Mouse (Mus musculus) adrenal gland, adult 2 months (tissue): Measurements from ENCODE around the gene Psrc1. TPM values are rescaled to one million over a fixed set of nuclear protein-coding genes. Genes with fewer than 3 reads are reported as not detected.

Experiments
- DNase-seq: peaks from one replicate; pipeline ENCODE4 v3.0.0; 2021
- polyA plus RNA-seq: library from polyadenylated mRNA; depleted of rRNA; stranded (reverse); fragments of >200 nt; gene quantifications from 2 replicates; pipeline ENCODE4 v1.2.3, GENCODE M21; 2012
- total RNA-seq, 2 experiments: library from RNA; stranded (reverse); gene quantifications; 2 replicates each; pipeline ENCODE4 v1.2.3; 2021

The Psrc1 gene
- total and polyA plus RNA-seq, 3 experiments: 0.66 to 2.6 (median 1.3) TPM

GRCm38 (mm10) chr3:108386186-108386585 lies 2.5 kb downstream of the Psrc1 start:
- no peak for DNase-seq

DNA sequence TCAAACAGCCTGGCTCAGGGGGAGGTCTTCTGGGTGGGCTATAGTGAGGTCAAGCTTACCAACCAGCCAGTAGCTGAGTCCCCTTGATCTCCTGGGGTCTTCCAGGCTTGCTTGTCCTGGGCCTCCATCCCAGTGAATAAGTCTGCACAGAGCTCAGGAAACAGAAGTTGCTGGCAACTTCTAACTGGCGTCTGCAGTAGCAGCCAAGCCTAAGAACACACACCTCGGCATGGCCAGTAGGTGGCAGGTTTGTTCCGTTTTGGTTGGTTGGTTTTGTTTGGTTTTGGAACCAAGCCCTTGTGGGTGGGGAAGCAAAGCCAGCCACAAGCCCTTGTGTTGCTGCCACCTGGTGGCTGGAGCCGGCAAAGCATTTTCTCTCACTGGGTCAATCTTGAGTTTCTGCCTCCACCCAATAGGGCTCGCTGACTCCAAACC lies 5.5 kb downstream of the Psrc1 start:
- DNase-seq: peak; percentile 94

DNA sequence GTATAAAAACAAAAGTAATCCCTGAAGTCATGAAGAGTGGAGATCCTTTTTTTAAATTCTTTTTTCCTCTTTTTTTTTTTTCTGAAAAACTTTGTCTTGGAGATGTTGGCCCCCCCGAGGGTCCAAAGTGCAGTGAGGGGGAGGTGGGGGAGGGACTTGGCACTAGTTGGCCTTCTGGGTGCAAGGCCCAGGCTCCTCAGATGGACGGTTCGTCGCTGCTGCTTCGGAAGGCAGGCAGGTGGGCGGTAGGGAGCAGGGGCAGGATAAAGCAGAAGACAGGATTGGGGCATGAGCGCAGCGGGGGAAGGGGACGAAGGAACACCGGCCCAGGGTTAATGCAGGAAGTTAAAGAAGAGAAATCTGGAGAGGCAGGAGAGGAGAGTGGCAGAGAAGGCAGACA lies 8.7 kb downstream of the Psrc1 start:
- DNase-seq: no peak

GRCm38 (mm10) chr3:108392793-108393192 lies 9.2 kb downstream of the Psrc1 start:
- DNase-seq: no peak

DNA sequence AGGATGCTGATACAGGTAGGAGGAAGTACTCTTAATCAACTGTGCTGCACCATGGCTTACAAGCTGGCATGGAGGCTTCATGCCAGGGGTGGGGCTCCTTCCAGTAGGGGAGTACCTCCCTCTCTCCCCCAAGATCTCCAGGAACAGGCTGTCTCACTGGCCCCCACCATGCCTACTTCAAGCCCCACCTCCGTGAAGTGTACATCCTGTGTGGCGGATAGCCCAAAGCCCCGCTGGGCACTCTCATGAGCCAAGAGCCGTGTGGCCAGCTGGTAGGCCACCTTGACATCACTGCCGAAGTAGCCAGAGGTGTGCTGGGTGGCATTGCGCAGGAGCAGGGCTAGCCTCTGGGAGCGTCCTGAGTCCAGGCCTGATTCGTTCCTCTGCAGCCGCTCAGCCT lies 14.6 kb downstream of the Psrc1 start:
- DNase-seq: no peak

- DNase-seq: no peak
Measured at GRCm38 (mm10) chr3:108400442-108400841, 16.8 kb downstream of the Psrc1 start.

DNA sequence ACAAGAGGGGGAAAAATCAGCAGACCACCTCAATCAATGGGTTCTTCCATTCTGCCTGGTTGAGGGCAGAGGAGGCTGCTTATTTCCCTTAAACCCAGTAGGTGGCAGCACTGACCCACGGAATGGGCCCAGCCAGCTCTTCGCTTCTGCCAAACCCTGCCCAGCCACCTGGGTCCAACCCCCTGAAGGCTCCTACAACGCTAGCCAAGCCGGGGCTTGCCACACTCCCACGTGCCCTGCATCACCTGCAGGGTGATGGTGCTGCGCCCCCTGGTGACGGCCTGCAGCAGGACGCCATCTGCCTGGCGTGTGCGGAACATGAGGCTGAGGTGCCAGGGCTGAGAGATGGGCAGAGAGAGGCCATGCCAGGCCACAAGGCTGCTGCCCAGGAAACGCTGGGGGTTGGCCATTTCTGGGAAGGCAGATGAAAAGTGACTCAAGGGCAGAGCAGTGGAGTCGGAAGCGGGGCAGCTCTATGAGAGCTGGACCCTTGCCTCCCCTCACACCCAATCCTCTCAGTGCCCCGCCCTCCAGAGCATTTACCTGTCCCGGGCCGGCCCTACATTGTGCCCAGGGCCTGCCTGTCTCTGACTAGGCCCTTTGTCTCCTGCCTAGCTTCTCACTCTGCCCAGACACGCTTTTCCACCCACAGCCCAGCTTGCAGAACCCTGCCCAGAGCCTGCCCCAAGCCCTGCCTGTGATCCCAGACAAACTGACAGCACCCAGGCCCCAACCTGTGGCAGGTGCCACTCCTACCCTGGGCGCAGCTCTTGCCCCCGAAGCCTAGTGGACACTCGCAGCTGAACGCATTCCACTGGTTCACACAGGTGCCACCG lies 18.3 kb downstream of the Psrc1 start:
- DNase-seq: peak; percentile 90

DNA sequence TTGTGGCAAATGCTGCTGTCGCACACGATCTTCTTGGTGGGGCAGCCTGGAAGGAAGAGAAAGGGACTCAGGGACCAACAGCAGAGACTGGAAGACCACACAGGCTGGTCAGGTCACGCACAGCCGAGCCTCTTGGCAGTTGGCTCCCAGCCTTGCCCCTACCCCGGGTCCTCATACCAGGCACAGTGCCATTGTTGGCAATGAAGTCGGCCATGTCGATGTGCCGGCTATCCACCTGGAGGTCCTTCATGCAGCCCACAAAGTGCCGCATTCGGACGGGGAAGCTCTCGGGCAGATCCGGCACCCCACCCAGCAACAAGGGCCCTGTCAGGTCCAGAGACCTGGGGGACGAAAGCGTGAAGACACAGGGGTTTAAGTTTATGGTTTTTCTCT lies 18.9 kb downstream of the Psrc1 start:
- no peak for DNase-seq

DNA sequence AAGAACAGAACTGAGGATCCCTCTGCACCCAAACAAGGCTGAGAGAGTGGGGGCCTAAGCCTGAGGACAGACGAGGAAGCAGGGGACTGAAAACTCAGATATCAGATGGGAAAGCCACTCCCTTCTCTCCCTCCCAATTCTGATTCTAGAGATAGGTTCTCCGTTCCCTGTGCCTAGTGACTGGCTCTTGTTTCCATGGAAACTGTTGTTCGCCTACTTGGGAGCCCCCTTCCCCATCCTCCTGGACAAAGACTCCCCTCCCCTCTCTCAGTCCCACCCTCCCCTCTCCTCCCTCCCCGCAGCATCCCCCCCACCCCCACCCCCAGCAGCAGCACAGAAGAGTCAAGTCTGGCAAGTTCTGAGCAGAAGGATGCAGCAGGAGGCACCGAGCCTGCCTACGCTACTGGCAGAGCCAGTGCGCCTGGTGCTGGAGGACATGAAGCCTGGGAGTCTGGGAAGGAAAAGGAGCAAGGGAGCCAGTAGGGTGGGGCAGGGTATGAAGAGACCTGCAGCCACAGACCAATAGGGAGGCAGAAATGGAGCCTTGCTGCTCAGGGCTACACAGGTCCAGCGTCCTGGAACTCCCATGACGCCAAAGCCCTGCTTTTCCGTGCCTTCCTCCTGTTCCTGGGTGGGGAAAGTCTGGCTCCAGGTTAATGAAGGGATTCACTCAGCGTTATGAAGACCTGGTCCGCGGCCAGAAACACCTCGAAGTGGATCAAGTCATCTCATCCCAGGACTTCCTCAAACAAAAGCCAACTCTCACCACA lies 22.1 kb downstream of the Psrc1 start:
- no peak for DNase-seq

DNA sequence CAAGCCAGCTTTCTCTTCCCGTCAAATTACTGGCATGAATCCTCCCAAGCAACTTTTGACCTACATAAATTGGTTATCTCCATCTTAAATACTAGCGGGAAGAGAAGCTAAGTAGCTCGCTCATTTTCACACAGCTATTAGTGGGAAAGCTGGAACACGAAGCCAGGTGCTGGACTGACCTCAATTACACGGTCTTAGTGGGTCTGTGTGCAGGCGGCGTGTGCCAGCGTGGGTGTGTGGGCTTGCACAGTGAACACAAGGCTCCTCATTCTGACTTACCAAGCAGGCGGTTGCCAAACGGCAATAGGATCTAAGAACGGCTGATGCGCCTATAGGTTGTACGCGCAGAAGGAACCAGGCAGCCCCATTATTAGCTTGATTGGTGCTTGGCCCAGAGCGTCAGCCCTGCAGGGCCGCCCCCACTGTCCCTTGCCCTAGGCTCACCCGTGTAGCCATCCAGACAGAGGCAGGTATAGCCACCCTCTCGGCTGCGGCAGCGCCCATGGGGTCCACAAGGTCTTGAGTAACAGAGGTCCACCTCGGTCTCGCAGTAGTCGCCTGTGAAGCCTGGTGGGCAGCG lies 22.8 kb downstream of the Psrc1 start:
- DNase-seq: no peak

DNA sequence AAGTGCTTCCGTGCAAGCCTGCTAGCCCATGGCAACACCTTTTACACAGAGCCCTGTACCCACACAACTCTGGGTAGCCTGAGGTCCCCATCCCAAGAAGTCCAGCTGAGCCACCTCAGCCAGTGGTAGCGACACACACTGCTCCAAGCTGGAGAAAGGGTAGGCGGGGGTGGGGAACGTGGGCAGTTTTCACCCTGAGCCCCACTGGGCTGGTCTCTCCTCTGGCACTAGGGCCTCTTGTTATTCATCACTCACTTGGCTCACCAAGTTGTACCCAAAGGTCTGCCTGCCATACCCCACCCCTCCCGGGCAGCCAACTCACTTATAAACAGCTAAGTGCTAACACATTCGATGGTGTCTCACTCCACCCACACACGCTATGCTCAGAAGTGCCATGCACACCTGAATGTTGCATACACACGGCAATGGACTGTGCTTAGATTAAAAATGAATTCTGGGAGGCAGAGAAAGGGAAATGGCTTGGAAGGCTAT lies 24.9 kb downstream of the Psrc1 start:
- DNase-seq: no peak

DNA sequence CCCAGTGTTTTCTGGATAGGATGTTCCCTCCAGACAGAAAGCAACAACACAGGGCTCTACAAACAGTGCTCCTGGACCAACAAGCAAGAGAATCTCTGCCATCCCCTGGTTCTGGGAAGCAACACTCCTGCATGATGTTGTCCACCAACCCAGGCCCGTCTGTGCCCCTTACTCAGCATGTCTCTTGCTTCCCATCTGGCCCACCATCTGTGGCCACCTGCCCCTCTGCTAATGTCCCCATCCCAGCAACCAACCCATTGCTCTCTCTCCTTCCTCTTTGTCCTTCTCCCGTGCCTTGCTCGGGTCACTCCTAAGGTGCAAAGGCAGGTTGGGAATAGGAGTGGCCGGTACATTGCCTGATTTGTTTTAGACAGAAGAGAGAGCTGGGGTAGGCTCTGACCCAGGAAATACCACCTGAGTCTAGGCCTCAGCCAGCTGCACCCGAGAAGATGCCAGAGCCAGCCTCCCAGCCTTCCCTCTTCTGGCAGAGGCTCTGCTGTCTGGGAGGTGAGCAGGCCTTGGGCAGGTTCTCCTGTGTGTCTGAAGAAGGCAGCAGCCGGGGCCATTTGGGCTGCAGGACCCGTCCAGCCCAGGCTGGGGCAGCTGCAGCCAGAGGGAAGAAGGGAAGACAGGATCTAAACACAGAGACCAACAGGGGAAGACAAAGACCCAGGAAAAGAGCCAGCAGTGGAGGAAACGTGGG lies 26.2 kb downstream of the Psrc1 start:
- no peak for DNase-seq

DNA sequence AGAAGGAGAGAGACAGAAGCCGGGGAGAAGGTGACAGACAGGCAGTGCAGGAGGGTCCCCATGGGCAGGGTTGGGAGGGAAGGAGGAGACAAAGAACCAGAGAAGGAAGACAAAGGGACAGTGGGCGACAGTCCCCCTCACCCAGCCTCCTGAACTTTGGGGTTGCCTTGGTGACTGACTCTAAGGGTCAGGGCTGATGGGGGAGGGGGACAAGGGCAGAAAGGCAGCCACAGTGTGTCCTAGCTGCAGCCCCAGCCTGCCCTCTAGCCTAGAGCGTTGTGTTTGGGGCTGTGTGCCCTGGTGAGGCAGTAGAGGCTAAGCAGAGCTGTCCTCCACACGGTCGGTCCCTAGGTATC lies 26.7 kb downstream of the Psrc1 start:
- no peak for DNase-seq

GRCm38 (mm10) chr3:108411026-108411753 lies 27.6 kb downstream of the Psrc1 start:
- no peak for DNase-seq

- no peak for DNase-seq
Measured at GRCm38 (mm10) chr3:108411754-108412121, 28.1 kb downstream of the Psrc1 start.

- DNase-seq: no peak
Measured at GRCm38 (mm10) chr3:108413634-108414360, 30.2 kb downstream of the Psrc1 start.

DNA sequence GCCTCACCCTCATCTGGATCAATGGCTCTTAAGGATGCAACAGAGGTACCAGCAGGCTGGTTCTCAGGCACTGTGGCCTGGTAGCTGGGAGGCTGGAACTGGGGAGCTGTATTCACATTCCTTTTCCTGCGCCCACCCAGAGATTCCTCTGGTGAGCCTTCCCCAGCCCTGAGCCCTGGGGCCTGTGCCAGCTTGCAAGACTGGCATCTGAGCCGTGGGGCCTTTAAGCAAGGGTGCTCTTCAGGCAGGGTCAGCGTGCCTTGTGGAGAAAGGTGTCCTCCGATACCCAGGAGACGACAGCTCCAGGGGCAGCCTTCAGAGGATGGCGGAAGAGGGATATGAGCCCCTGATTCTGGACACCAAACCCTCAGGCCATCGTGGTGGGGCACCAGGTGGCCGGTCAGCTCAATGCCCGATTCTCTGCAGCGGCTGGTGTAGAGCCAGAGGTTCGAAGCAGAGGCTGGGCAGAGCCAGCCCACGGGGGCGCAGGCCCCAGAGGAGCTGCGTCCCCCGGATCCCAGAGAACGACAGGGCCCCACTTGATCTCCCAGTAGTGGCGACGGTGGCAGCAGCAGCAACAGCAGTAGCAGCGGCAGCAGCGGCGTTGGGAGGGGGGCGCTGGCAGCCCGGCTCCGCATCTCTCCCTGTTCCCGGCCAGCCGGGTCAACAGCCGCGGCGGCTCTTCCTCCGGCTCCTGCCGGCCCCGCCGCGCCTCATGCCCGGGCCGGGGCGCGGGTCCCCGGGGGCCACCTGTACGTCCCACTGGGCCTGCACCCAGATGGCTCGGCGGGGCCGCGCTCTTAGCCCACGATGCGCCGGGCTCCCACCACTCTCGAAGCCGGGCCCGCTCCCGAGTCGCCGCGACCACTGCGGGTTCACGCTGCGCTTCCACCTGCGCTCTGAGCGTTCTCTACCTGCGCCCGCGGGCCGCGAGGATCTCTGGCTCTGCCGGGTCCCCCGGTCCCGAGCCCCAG lies 31.5 kb downstream of the Psrc1 start, which contains the start of gene Celsr2:
TSS of gene Celsr2 (minus strand) at position 696 of the 974 bp plus-strand sequence.
- peak; percentile 40 for DNase-seq

DNA sequence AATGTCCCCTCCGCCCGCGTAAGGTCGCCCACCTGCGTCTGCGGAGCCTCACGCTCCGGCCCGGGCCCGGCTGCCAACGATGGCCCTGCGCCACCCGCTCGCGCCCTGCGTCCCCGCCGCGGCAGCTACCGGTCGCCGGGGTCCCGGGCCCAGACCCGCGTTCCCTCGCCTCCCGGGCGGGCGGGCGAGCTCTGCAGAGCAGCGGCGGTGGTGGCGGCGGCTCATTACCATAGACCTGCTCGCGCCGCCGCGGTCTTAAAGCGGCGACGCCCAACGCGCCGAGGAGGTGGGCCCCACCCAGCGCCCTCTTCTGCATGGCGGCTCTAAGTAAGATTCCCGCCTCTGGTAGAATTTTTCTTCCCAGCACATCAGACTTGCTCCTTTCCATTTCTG lies 32.2 kb downstream of the Psrc1 start:
- peak; percentile 83 for DNase-seq

DNA sequence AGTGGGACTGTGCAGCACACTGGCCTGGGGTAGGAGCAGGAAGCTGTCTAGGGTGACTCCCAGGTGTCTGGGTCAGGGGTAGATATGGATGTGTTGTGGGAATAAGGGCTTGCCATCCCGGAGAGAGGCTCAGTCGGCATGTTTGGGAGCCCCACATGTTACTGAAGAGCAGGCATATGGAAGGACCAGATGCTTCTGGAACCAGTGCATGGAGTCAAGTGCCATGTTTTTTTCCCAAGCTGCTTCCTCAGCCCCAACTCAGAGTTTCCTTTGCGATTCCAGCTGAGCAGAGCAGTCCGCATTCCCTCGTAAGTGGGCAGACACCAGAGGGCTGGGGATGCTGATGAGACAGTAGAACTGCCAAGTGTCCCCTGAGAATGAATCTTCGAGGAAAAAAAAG lies 39.4 kb downstream of the Psrc1 start:
- DNase-seq: no peak
